Mouse (Mus musculus): Measurements from ENCODE around the gene Sez6. TPM values are rescaled to one million over a fixed set of nuclear protein-coding genes. Genes with fewer than 3 reads are reported as not detected.

The Sez6 gene
- polyA plus RNA-seq, 2 experiments, result 0.03 TPM; not detected in 1

DNA sequence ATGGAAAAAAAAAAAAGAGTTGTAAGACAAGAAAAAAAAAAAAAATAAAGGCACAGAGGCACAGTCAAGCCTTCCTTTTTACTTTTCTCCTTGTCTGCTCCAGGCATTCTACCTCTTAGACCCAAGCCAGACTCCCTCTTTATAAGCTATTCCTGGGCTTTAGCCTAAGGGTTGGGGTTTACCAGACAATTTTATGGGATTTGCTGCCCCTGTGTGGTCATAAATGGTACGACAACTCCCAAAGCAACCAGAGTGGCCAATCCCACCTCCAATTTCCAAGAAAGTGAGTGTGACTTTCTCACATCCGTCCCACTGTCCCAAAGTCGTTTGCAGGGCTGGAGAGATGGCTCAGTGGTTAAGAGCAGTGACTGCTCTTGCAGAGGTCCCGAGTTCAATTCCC, 36.5 kb downstream of the Sez6 start:
- H3K9me3 ChIP-seq (ENCODE audit: control insufficient read depth, low read length), result no peaks in the 10 kb centered on the region
- no peak overlapping the region for H3K9ac ChIP-seq (replicated peaks)
- ATAC-seq (ENCODE audit: insufficient read depth), result no peak
- H3K4me2 ChIP-seq (ENCODE audit: low read depth), result no peak overlapping the region
- H3K4me3 ChIP-seq (ENCODE audit: insufficient read depth in 1 of 2, low read depth in 2 of 2, low read length in 2 of 2), result no peak overlapping the region
- H3K4me1 ChIP-seq (replicated peaks; ENCODE audit: control insufficient read depth in 2 of 2, insufficient read depth in 2 of 2, low read length in 1 of 2), result no peaks in the 10 kb centered on the region
- TF ChIP-seq EP300 (IDR thresholded peaks at IDR 0.05; ENCODE audit: low read depth) (no peak), CTCF (IDR thresholded peaks at IDR 0.05; ENCODE audit: low read depth) (peak; percentile 76)
- H3K27ac ChIP-seq, result no peak overlapping the region
- WGBS (ENCODE audit: insufficient replicate concordance), result under 1% methylated on average over 4 of the region's 4 CpGs
- no peaks in the 10 kb centered on the region for H3K36me3 ChIP-seq (replicated peaks; ENCODE audit: control insufficient read depth, insufficient read depth, low read depth)
- peak in 1 of 3 experiments; percentile 35 for DNase-seq (ENCODE audit: low read depth in 3 of 3, low spot score in 3 of 3)
- no peaks in the 10 kb centered on the region; the same call in 1 of the 2 replicates for H3K27me3 ChIP-seq (ENCODE audit: control insufficient read depth, insufficient read depth, low read length)

DNA sequence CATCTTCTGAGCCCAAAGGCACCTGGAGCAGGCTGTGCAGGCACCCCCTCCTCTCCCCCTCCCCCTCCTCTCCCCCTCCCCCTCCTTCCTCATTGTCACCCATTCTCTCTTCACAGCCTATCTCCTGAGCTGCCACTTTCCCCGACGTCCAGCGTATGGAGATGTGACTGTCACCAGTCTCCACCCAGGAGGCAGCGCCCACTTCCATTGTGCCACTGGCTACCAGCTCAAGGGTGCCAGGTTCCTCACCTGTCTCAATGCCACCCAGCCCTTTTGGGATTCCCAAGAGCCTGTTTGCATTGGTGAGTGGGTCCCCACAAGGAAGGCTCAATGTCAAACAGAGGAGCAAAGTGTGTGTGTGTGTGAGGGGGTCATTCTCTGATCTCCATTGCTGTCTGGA, 38.2 kb downstream of the Sez6 start:
- 56% methylated on average over 4 of the region's 4 CpGs for WGBS (ENCODE audit: insufficient replicate concordance)
- H3K4me2 ChIP-seq (ENCODE audit: low read depth), result no peak overlapping the region
- no peaks in the 10 kb centered on the region; the same call in 1 of the 2 replicates for H3K27me3 ChIP-seq (ENCODE audit: control insufficient read depth, insufficient read depth, low read length)
- no peak overlapping the region for H3K27ac ChIP-seq
- no peak overlapping the region for H3K9ac ChIP-seq (replicated peaks)
- H3K4me3 ChIP-seq (ENCODE audit: insufficient read depth in 1 of 2, low read depth in 2 of 2, low read length in 2 of 2), result no peak overlapping the region
- TF ChIP-seq CTCF (IDR thresholded peaks at IDR 0.05; ENCODE audit: low read depth) (no peak), EP300 (IDR thresholded peaks at IDR 0.05; ENCODE audit: low read depth) (no peak)
- H3K36me3 ChIP-seq (replicated peaks; ENCODE audit: control insufficient read depth, insufficient read depth, low read depth), result no peaks in the 10 kb centered on the region
- H3K9me3 ChIP-seq (ENCODE audit: control insufficient read depth, low read length), result no peaks in the 10 kb centered on the region
- DNase-seq (ENCODE audit: low read depth in 3 of 3, low spot score in 3 of 3) (no peak), ATAC-seq (ENCODE audit: insufficient read depth) (no peak)
- H3K4me1 ChIP-seq (replicated peaks; ENCODE audit: control insufficient read depth in 2 of 2, insufficient read depth in 2 of 2, low read length in 1 of 2), result no peaks in the 10 kb centered on the region

DNA sequence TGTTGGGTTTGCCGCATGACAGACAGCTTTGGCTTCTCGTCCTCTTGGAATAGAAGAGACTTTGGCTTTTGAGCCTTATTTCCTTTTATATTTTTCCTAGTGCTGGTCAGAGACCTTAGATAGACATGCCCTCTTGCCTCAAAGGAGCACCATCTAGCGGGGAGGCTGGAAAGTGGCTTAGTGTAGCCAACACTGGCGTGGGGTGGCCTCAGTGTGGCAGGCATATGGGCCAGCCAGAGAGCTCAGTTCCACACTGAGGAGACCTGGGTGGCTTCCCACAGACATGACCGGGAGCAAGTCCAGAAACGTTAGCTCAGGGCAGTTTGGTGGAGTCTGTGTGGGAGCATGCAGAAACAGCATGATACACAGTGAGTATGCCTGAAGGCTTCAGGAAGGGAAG, 40.1 kb downstream of the Sez6 start:
- no peaks in the 10 kb centered on the region; the same call in 1 of the 2 replicates for H3K27me3 ChIP-seq (ENCODE audit: control insufficient read depth, insufficient read depth, low read length)
- no peak overlapping the region for H3K27ac ChIP-seq
- 76% methylated on average over 6 of the region's 6 CpGs for WGBS (ENCODE audit: insufficient replicate concordance)

DNA sequence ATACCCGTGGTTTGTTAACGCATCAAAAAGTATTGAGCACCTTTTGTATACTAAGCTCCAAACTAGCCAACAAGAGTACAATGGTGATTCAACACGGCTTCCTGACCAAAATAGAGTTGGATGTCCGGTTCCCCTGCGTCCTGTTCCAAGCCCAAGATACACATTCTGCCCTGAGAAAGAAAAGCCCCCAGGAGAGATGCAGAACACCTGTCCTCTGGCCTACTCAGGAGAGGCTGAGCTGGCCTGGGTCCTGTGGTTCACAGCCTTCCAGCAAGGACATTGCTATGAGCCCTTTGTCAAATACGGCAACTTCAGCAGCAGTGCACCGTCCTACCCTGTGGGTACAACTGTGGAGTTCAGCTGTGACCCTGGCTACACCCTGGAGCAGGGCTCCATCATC, 42.9 kb downstream of the Sez6 start:
- Histone ChIP-seq H3K4me2 (ENCODE audit: low read depth) (no peak overlapping the region), H3K4me1 (replicated peaks; ENCODE audit: control insufficient read depth in 2 of 2, insufficient read depth in 2 of 2, low read length in 1 of 2) (no peaks in the 10 kb centered on the region), H3K4me3 (ENCODE audit: insufficient read depth in 1 of 2, low read depth in 2 of 2, low read length in 2 of 2) (no peak overlapping the region), H3K9ac (replicated peaks) (no peak overlapping the region), H3K9me3 (ENCODE audit: control insufficient read depth, low read length) (no peaks in the 10 kb centered on the region), H3K27ac (no peak overlapping the region), H3K36me3 (replicated peaks; ENCODE audit: control insufficient read depth, insufficient read depth, low read depth) (no peaks in the 10 kb centered on the region), H3K27me3 (ENCODE audit: control insufficient read depth, insufficient read depth, low read length) (no peaks in the 10 kb centered on the region; the same call in 1 of the 2 replicates)
- ATAC-seq (ENCODE audit: insufficient read depth) (no peak), DNase-seq (ENCODE audit: low read depth in 3 of 3, low spot score in 3 of 3) (no peak)
- TF ChIP-seq EP300 (IDR thresholded peaks at IDR 0.05; ENCODE audit: low read depth), result no peak
- TF ChIP-seq CTCF (IDR thresholded peaks at IDR 0.05; ENCODE audit: low read depth), result no peak
- WGBS (ENCODE audit: insufficient replicate concordance), result 61% methylated on average over 7 of the region's 7 CpGs

More for the DNA sequence above, 40.1 kb downstream of the Sez6 start:
- no peak for DNase-seq (ENCODE audit: low read depth in 3 of 3, low spot score in 3 of 3)
- H3K9me3 ChIP-seq (ENCODE audit: control insufficient read depth, low read length), result no peaks in the 10 kb centered on the region
- H3K4me1 ChIP-seq (replicated peaks; ENCODE audit: control insufficient read depth in 2 of 2, insufficient read depth in 2 of 2, low read length in 1 of 2), result no peaks in the 10 kb centered on the region
- no peaks in the 10 kb centered on the region for H3K36me3 ChIP-seq (replicated peaks; ENCODE audit: control insufficient read depth, insufficient read depth, low read depth)
- TF ChIP-seq EP300 (IDR thresholded peaks at IDR 0.05; ENCODE audit: low read depth), result no peak
- no peak; the same call in 1 of the 2 replicates for TF ChIP-seq CTCF (IDR thresholded peaks at IDR 0.05; ENCODE audit: low read depth)
- no peak for ATAC-seq (ENCODE audit: insufficient read depth)
- no peak overlapping the region for H3K4me3 ChIP-seq (ENCODE audit: insufficient read depth in 1 of 2, low read depth in 2 of 2, low read length in 2 of 2)
- no peak overlapping the region for H3K4me2 ChIP-seq (ENCODE audit: low read depth)
- no peak overlapping the region for H3K9ac ChIP-seq (replicated peaks)

DNA sequence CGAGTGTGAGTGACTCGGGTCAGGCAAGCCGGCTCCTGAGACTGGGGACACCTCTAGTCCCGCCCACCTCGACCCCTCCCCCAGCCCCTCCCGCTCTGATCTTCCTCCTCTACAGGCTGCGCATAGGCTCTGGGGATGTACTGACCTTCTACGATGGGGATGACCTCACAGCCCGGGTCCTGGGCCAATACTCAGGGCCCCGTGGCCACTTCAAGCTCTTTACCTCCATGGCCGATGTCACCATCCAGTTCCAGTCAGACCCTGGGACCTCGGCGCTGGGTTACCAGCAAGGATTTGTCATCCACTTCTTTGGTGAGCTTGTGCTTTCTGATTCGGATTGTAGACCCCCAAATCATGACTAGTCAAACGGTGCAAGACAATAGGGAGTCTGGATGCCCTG, 43.7 kb downstream of the Sez6 start:
- Histone ChIP-seq H3K4me3 (ENCODE audit: insufficient read depth in 1 of 2, low read depth in 2 of 2, low read length in 2 of 2) (no peak overlapping the region), H3K9me3 (ENCODE audit: control insufficient read depth, low read length) (no peaks in the 10 kb centered on the region), H3K36me3 (replicated peaks; ENCODE audit: control insufficient read depth, insufficient read depth, low read depth) (no peaks in the 10 kb centered on the region), H3K27ac (no peak overlapping the region), H3K9ac (replicated peaks) (no peak overlapping the region), H3K4me2 (ENCODE audit: low read depth) (no peak overlapping the region), H3K27me3 (ENCODE audit: control insufficient read depth, insufficient read depth, low read length) (no peaks in the 10 kb centered on the region; the same call in 1 of the 2 replicates), H3K4me1 (replicated peaks; ENCODE audit: control insufficient read depth in 2 of 2, insufficient read depth in 2 of 2, low read length in 1 of 2) (no peaks in the 10 kb centered on the region)
- TF ChIP-seq EP300 (IDR thresholded peaks at IDR 0.05; ENCODE audit: low read depth) (no peak), CTCF (IDR thresholded peaks at IDR 0.05; ENCODE audit: low read depth) (no peak)
- DNase-seq (ENCODE audit: low read depth in 3 of 3, low spot score in 3 of 3), result no peak
- ATAC-seq (ENCODE audit: insufficient read depth), result no peak
- WGBS (ENCODE audit: insufficient replicate concordance), result 27% methylated on average over 15 of the region's 15 CpGs
